Mouse (Mus musculus): ENCODE results near the gene Rabggtb.
"Not testable (repeated sequence)": the region's sequence is repeated elsewhere in the genome, so short reads cannot be mapped to it uniquely, and the experiment has no call there.

Rabggtb gene

DNA sequence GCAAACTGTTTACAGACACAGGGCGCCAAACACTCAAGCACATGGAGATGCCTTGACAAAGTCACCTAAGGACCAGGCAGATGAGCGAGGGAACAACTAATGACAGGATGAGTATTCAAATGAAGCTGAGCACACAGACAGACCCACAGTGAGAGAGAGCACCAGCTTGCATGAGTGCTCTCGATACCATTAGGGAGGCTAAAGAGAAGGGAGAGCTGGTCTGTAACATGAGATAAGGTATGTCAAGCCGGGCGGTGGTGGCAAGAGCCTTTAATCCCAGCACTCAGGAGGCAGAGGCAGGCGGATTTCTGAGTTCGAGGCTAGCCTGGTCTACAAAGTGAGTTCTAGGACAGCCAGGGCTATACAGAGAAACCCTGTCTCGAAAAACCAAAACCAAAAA is 52.4 kb downstream of the Rabggtb start:
- DNase-seq: not testable (repeated sequence)

DNA sequence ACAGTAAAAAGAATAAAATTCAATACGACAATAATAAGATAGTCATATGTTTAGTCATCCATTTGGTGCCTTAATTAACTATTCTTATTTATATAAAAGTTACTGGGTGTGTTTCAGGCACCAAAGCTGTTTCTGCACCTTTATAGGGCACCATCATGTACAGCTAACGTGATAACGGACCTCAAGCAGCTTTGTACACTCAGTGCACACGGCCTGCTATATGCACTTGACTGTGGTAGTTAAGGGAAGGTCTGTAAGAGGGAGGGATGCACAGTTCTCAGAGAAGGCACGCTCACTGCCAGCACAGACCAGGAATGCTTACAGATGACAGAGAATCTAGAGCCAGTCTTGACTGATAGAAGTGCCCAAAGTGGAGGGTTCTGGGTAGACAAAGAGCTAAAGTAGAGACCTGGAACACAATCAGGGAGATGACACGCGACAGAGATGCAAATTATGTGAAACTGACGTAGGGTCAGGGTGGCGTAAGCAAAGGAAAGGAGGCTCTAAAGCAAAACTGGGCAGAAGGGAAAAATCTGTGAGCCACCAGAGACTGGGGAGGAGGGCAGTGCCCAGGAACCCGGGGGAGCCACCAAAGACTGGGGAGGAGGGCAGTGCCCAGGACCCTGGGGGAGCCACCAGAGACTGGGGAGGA is 54.3 kb downstream of the Rabggtb start:
- DNase-seq: no peak
